Mouse (Mus musculus): ENCODE measurements around the gene Cdkn2c.
"Not testable (repeated sequence)": the region's sequence is repeated elsewhere in the genome, so short reads cannot be mapped to it uniquely, and the experiment has no call there.

Gene Cdkn2c

GRCm38 (mm10) chr4:109666461-109667269, at the start of gene Cdkn2c:
Gene Cdkn2c (minus strand): TSS chr4:109667189.
- peak; percentile 77 for DNase-seq (ENCODE audit: low read depth, low spot score)

GRCm38 (mm10) chr4:109705349-109705748, 38.4 kb upstream of the Cdkn2c start:
- DNase-seq (ENCODE audit: low read depth, low spot score) = no peak

- DNase-seq (ENCODE audit: low read depth, low spot score) = peak; percentile 43
These were observed 36.6 kb upstream of the Cdkn2c start for GRCm38 (mm10) chr4:109703568-109703967.

GRCm38 (mm10) chr4:109700727-109701126, 33.7 kb upstream of the Cdkn2c start:
- DNase-seq (ENCODE audit: low read depth, low spot score) = not testable (repeated sequence)

GRCm38 (mm10) chr4:109692674-109693073, 25.7 kb upstream of the Cdkn2c start:
- DNase-seq (ENCODE audit: low read depth, low spot score) = no peak

GRCm38 (mm10) chr4:109683561-109683960, 16.6 kb upstream of the Cdkn2c start:
- DNase-seq (ENCODE audit: low read depth, low spot score) = no peak

- no peak for DNase-seq (ENCODE audit: low read depth, low spot score)
These were observed 10.2 kb upstream of the Cdkn2c start for GRCm38 (mm10) chr4:109677221-109677620.

- peak; percentile 97 for DNase-seq (ENCODE audit: low read depth, low spot score)
These were observed 9.5 kb upstream of the Cdkn2c start, which contains the start of gene Faf1 for GRCm38 (mm10) chr4:109676218-109677215. Gene Faf1 (plus strand): TSS chr4:109676588.

GRCm38 (mm10) chr4:109674097-109674496, 7.1 kb upstream of the Cdkn2c start:
- DNase-seq (ENCODE audit: low read depth, low spot score) = no peak

- DNase-seq (ENCODE audit: low read depth, low spot score) = no peak
These were observed 5.0 kb upstream of the Cdkn2c start for GRCm38 (mm10) chr4:109671941-109672340.

- no peak for DNase-seq (ENCODE audit: low read depth, low spot score)
These were observed 3.2 kb upstream of the Cdkn2c start for GRCm38 (mm10) chr4:109670213-109670612.

GRCm38 (mm10) chr4:109667518-109667917, 529 bp upstream of the Cdkn2c start:
- DNase-seq (ENCODE audit: low read depth, low spot score) = no peak

GRCm38 (mm10) chr4:109665982-109666460, 968 bp downstream of the Cdkn2c start:
- no peak for DNase-seq (ENCODE audit: low read depth, low spot score)

- DNase-seq (ENCODE audit: low read depth, low spot score) = no peak
These were observed 1.6 kb downstream of the Cdkn2c start for GRCm38 (mm10) chr4:109665101-109665981.

- no peak for DNase-seq (ENCODE audit: low read depth, low spot score)
These were observed 2.9 kb downstream of the Cdkn2c start for GRCm38 (mm10) chr4:109664091-109664490.

- no peak for DNase-seq (ENCODE audit: low read depth, low spot score)
These were observed 4.7 kb downstream of the Cdkn2c start for GRCm38 (mm10) chr4:109662271-109662670.

- no peak for DNase-seq (ENCODE audit: low read depth, low spot score)
These were observed 5.8 kb downstream of the Cdkn2c start for GRCm38 (mm10) chr4:109661183-109661582.

- no peak for DNase-seq (ENCODE audit: low read depth, low spot score)
These were observed 6.4 kb downstream of the Cdkn2c start for GRCm38 (mm10) chr4:109660568-109660967.

GRCm38 (mm10) chr4:109659571-109659970, 7.4 kb downstream of the Cdkn2c start:
- no peak for DNase-seq (ENCODE audit: low read depth, low spot score)

- no peak for DNase-seq (ENCODE audit: low read depth, low spot score)
These were observed 8.2 kb downstream of the Cdkn2c start for GRCm38 (mm10) chr4:109658826-109659225.

Data from forelimb bud, embryonic 11.5 days (tissue).